Mouse (Mus musculus): Measurements from ENCODE around the gene Gsg1.

Gene Gsg1

GRCm38 (mm10) chr6:135261124-135261523 is 7.0 kb upstream of the Gsg1 start:
- no peak for DNase-seq (ENCODE audit: low read depth, low spot score)

- peak; percentile 58 for DNase-seq (ENCODE audit: low read depth, low spot score)
These were observed 6.3 kb upstream of the Gsg1 start for GRCm38 (mm10) chr6:135260435-135260834.

- DNase-seq (ENCODE audit: low read depth, low spot score) = peak; percentile 97
These were observed 1.4 kb downstream of the Gsg1 start for GRCm38 (mm10) chr6:135252728-135253077.

GRCm38 (mm10) chr6:135251849-135252727 is 2.1 kb downstream of the Gsg1 start:
- peak; percentile 59 for DNase-seq (ENCODE audit: low read depth, low spot score)

GRCm38 (mm10) chr6:135250926-135251699 is 3.0 kb downstream of the Gsg1 start:
- peak; percentile 22 for DNase-seq (ENCODE audit: low read depth, low spot score)

GRCm38 (mm10) chr6:135249846-135250531 is 4.2 kb downstream of the Gsg1 start:
- peak; percentile 64 for DNase-seq (ENCODE audit: low read depth, low spot score)

GRCm38 (mm10) chr6:135247861-135248260 is 6.3 kb downstream of the Gsg1 start:
- no peak for DNase-seq (ENCODE audit: low read depth, low spot score)

- no peak for DNase-seq (ENCODE audit: low read depth, low spot score)
These were observed 8.6 kb downstream of the Gsg1 start for GRCm38 (mm10) chr6:135245586-135245985.

GRCm38 (mm10) chr6:135240361-135240760 is 13.8 kb downstream of the Gsg1 start:
- DNase-seq (ENCODE audit: low read depth, low spot score) = no peak

GRCm38 (mm10) chr6:135238211-135238610 is 15.9 kb downstream of the Gsg1 start:
- DNase-seq (ENCODE audit: low read depth, low spot score) = peak; percentile 52

GRCm38 (mm10) chr6:135237326-135237725 is 16.8 kb downstream of the Gsg1 start:
- DNase-seq (ENCODE audit: low read depth, low spot score) = no peak

GRCm38 (mm10) chr6:135236576-135236975 is 17.6 kb downstream of the Gsg1 start:
- no peak for DNase-seq (ENCODE audit: low read depth, low spot score)

- DNase-seq (ENCODE audit: low read depth, low spot score) = no peak
These were observed 18.4 kb downstream of the Gsg1 start for GRCm38 (mm10) chr6:135235742-135236141.

GRCm38 (mm10) chr6:135232443-135233182 is 21.5 kb downstream of the Gsg1 start:
- no peak for DNase-seq (ENCODE audit: low read depth, low spot score)

GRCm38 (mm10) chr6:135230586-135230985 is 23.6 kb downstream of the Gsg1 start:
- DNase-seq (ENCODE audit: low read depth, low spot score) = no peak

- no peak for DNase-seq (ENCODE audit: low read depth, low spot score)
These were observed 25.6 kb downstream of the Gsg1 start for GRCm38 (mm10) chr6:135228465-135228941.

GRCm38 (mm10) chr6:135223786-135224416 is 30.2 kb downstream of the Gsg1 start:
- no peak for DNase-seq (ENCODE audit: low read depth, low spot score)

- no peak for DNase-seq (ENCODE audit: low read depth, low spot score)
These were observed 34.2 kb downstream of the Gsg1 start for GRCm38 (mm10) chr6:135219916-135220315.

- no peak for DNase-seq (ENCODE audit: low read depth, low spot score)
These were observed 35.8 kb downstream of the Gsg1 start for GRCm38 (mm10) chr6:135218330-135218729.

GRCm38 (mm10) chr6:135212666-135213065 is 41.5 kb downstream of the Gsg1 start:
- DNase-seq (ENCODE audit: low read depth, low spot score) = no peak

GRCm38 (mm10) chr6:135211169-135211568 is 43.0 kb downstream of the Gsg1 start:
- no peak for DNase-seq (ENCODE audit: low read depth, low spot score)
